Mouse (Mus musculus) urinary bladder, adult 18-20 months (tissue): Measurements from ENCODE around the gene Fmr1nb.
"Not testable (repeated sequence)": the region's sequence is repeated elsewhere in the genome, so short reads cannot be mapped to it uniquely, and the experiment has no call there.

Experiments used
- DNase-seq, 2 experiments: peaks; one replicate each; pipeline ENCODE4 v3.0.0; 2022; ENCODE audit warnings: low spot score in 2 of 2, mixed read lengths in 2 of 2

The Fmr1nb gene

DNA sequence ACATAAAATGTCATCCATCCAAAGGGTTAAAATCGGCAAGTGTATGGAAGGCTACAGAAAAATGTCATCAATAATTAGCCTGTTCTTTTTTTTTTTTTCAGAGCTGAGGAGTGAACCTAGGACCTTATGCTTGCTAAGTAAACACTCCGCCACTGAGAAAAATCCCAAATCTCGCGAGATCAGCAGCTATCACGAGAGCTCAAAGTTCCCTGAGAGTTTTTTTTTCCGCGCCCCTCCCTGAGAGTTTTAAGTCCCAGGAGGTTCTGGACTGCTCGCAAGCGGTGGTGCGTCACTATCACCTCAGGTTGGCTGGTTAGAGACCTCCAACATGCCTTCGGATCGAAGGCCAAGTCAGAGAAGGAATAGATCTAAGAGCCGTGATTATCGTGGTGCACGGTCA is at the start of gene Fmr1nb:
Fmr1nb (plus strand) TSS at position 234 of the 400 bp plus-strand sequence.
- DNase-seq, result no peak

GRCm38 (mm10) chrX:68736902-68737301 is 24.7 kb upstream of the Fmr1nb start:
- no peak for DNase-seq

DNA sequence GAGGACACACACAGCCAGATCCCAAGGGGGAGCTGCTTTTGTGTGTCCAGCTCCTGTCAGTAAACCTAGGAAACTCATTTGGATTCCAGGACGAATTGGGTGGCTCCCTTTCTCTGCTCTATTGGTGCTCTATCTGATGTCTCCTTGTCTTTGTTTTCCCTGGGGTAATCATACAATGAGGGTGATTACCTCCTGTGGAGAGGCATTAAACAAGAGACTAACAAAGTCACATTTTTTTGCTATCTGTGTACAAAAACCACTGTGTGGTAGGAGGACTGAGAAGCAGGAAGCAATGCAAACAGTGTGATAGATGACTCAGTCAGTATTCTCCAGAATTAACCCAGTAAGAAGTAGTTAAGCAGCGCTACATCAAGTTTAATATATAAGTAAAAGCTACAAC is 21.6 kb upstream of the Fmr1nb start:
- no peak for DNase-seq

DNA sequence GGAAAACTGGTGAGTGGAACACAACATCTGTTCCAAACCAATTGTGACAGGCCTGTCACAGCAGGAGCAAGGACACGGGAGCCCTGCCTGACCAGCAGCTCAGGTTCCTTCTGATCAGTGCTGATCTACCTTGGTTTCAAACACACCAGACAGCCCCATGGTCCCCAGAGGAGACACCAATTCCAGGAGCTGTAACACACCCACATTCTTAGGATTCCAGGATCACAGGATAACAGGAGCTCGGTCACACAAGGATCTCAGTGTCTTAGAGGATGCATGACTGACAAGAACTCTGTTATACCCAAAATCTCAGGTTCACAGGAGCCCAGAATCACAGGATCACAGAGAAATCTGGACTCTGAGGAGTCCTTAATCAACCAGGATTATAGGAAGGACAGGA is 58.8 kb downstream of the Fmr1nb start:
- not testable (repeated sequence) for DNase-seq

DNA sequence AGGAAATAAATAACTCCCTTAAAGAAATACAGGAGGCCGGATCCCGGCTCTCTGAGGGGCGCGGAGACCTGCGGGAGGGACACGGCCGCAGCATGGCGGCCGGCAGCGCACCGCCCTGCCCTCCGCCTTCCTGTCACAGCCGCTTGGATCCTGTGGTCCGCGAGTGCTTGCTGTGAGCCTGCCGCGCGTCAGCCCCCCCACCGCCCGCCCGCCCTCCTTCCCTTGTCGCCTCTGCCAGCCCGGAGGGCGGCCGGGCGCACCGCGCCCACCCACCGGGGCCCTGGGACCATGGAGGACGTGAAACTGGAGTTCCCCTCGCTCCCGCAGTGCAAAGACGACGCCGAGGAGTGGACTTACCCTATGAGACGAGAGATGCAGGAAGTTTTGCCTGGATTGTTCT is 59.4 kb downstream of the Fmr1nb start, which contains the start of gene Gm14698:
Gm14698 (plus strand) TSS at position 35 of the 400 bp plus-strand sequence.
- DNase-seq, result peak in 1 of 2 experiments; percentile 6

GRCm38 (mm10) chrX:68839548-68840444 is 78.2 kb downstream of the Fmr1nb start:
- DNase-seq, result no peak
